Mouse (Mus musculus) C2C12 (cell line): Measurements from ENCODE around the gene Icam5.

Experiments
- CEBPB ChIP-seq: IDR thresholded peaks from one replicate; pipeline ENCODE4 v1.6.1; 2011; ENCODE audit warnings: low read depth, mild to moderate bottlenecking, control low read depth, moderate library complexity
- CTCF ChIP-seq: IDR thresholded peaks from one replicate; pipeline ENCODE4 v1.5.1; 2011; ENCODE audit not compliant: control insufficient read depth, insufficient read depth, insufficient read length
- MAX ChIP-seq: IDR thresholded peaks from one replicate; pipeline ENCODE4 v1.6.1; 2011; ENCODE audit warnings: mild to moderate bottlenecking, control low read depth
- MYOD1 ChIP-seq: IDR thresholded peaks from one replicate; pipeline ENCODE4 v1.6.1; 2011; ENCODE audit warnings: low read depth; ENCODE audit not compliant: control insufficient read depth, insufficient read length
- MYOG ChIP-seq: IDR thresholded peaks from one replicate; pipeline ENCODE4 v1.6.1; 2011; ENCODE audit not compliant: control insufficient read depth, insufficient read length; ENCODE audit errors: extremely low read depth
- USF1 ChIP-seq: IDR thresholded peaks from one replicate; pipeline ENCODE4 v1.6.1; 2011; ENCODE audit warnings: low read depth, mild to moderate bottlenecking, control low read depth, moderate library complexity

DNA sequence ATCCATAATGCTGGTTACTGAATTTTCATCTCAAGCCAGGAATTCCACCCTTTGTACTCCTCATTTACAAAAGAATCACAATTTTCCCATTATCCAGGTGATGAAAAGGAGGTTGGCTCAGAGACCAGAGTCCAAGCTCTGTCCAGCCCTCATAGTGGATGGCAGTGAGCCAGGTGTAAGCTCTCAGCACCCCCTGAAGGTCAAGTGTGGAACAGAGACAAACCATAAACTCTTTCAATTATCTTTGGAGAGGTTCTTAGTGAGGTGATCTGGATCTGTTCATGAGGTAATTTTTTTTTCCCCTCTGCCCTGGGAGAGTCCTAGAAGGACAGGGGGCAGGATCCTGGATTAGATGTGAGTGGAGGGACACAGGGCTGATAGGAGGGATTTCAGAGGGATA is 31.1 kb upstream of the Icam5 start:
- TF ChIP-seq CTCF (no peak), MAX (no peak), CEBPB (no peak), MYOG (no peak), MYOD1 (no peak), USF1 (no peak)
